Mouse (Mus musculus) layer of hippocampus, adult 11-12 months (tissue): ENCODE measurements around the gene Actn3.
"Not testable (repeated sequence)": the region's sequence is repeated elsewhere in the genome, so short reads cannot be mapped to it uniquely, and the experiment has no call there.

Experiments
- DNase-seq: peaks from one replicate; pipeline ENCODE4 v3.0.0; 2022; ENCODE audit warnings: low spot score

The Actn3 gene

GRCm38 (mm10) chr19:4877785-4878184, at the start of gene Actn3:
Actn3 (minus strand) TSS chr19:4877909.
- DNase-seq, result no peak

GRCm38 (mm10) chr19:4925121-4925860, 47.6 kb upstream of the Actn3 start:
- no peak for DNase-seq

- no peak for DNase-seq
Measured at GRCm38 (mm10) chr19:4919652-4920051, 41.9 kb upstream of the Actn3 start.

GRCm38 (mm10) chr19:4916827-4917226, 39.1 kb upstream of the Actn3 start:
- DNase-seq, result no peak

- DNase-seq, result no peak
Measured at GRCm38 (mm10) chr19:4915924-4916603, 38.4 kb upstream of the Actn3 start.

- no peak for DNase-seq
Measured at GRCm38 (mm10) chr19:4909376-4909775, 31.7 kb upstream of the Actn3 start.

GRCm38 (mm10) chr19:4908107-4908506, 30.4 kb upstream of the Actn3 start:
- no peak for DNase-seq

GRCm38 (mm10) chr19:4905979-4906794, 28.5 kb upstream of the Actn3 start, which contains the start of gene Bbs1:
Bbs1 (minus strand) TSS chr19:4906628.
- DNase-seq, result peak; percentile 81

GRCm38 (mm10) chr19:4899888-4900287, 22.2 kb upstream of the Actn3 start:
- no peak for DNase-seq

GRCm38 (mm10) chr19:4898972-4899371, 21.3 kb upstream of the Actn3 start:
- DNase-seq, result no peak

GRCm38 (mm10) chr19:4896780-4897520, 19.2 kb upstream of the Actn3 start:
- DNase-seq, result no peak

- DNase-seq, result no peak
Measured at GRCm38 (mm10) chr19:4891798-4892197, 14.1 kb upstream of the Actn3 start.

GRCm38 (mm10) chr19:4889791-4890190, 12.1 kb upstream of the Actn3 start:
- DNase-seq, result no peak

GRCm38 (mm10) chr19:4883961-4884360, 6.3 kb upstream of the Actn3 start:
- DNase-seq, result no peak

GRCm38 (mm10) chr19:4879324-4879703, 1.6 kb upstream of the Actn3 start:
- DNase-seq, result no peak

GRCm38 (mm10) chr19:4878405-4879323, 955 bp upstream of the Actn3 start, which contains the start of gene Zdhhc24:
Zdhhc24 (plus strand) TSS chr19:4878668.
- peak; percentile 96 for DNase-seq

- no peak for DNase-seq
Measured at GRCm38 (mm10) chr19:4876755-4877154, 954 bp downstream of the Actn3 start.

GRCm38 (mm10) chr19:4876241-4876640, 1.5 kb downstream of the Actn3 start:
- no peak for DNase-seq

- not testable (repeated sequence) for DNase-seq
Measured at GRCm38 (mm10) chr19:4874613-4875012, 3.1 kb downstream of the Actn3 start.

GRCm38 (mm10) chr19:4865147-4865546, 12.6 kb downstream of the Actn3 start:
- no peak for DNase-seq

- no peak for DNase-seq
Measured at GRCm38 (mm10) chr19:4863048-4863447, 14.7 kb downstream of the Actn3 start.
